Mouse (Mus musculus) hindbrain, embryonic 16.5 days (tissue): ENCODE measurements at regions not wholly inside any gene's neighbourhood (a gene's known extent, or its start where the extent isn't known, plus 50 kb on each side); places are given as distances from the start of the nearest gene placed in this dataset.

Source experiments
- ATAC-seq: fragments of 200-750 bp; cut with Nextera tagmentation; 2 replicates; pipeline ENCODE4 v1.8.0; 2017; ENCODE audit warnings: moderate TSS enrichment, moderate library complexity
- H3K27ac ChIP-seq: fragments of 300-500 bp; sonication (generic); 2 replicates; pipeline ENCODE4 v1.5.1; 2014; ENCODE audit warnings: low read depth, mild to moderate bottlenecking, control low read depth, low read length, moderate library complexity
- H3K27me3 ChIP-seq: fragments of 300-500 bp; sonication (generic); replicated peaks from 2 replicates; pipeline ENCODE4 v1.6.1; 2014; ENCODE audit warnings: low read length; ENCODE audit not compliant: control insufficient read depth, insufficient read depth
- H3K36me3 ChIP-seq: fragments of 300-500 bp; sonication (generic); 2 replicates; pipeline ENCODE4 v1.6.1; 2014; ENCODE audit warnings: mild to moderate bottlenecking, low read length, moderate library complexity, mixed read lengths; ENCODE audit not compliant: control insufficient read depth, insufficient read depth
- H3K4me1 ChIP-seq: fragments of 300-500 bp; sonication (generic); 2 replicates; pipeline ENCODE4 v1.6.1; 2014; ENCODE audit warnings: low read depth, low read length; ENCODE audit not compliant: control insufficient read depth, insufficient read depth
- H3K4me2 ChIP-seq: fragments of 300-500 bp; sonication (generic); 2 replicates; pipeline ENCODE4 v1.6.1; 2014; ENCODE audit warnings: mild to moderate bottlenecking, low read length, control low read depth, moderate library complexity
- H3K4me3 ChIP-seq: fragments of 300-500 bp; sonication (generic); 2 replicates; pipeline ENCODE4 v1.5.1; 2014; ENCODE audit warnings: mild to moderate bottlenecking, low read length, control low read depth, moderate library complexity
- H3K9ac ChIP-seq: fragments of 300-500 bp; sonication (generic); 2 replicates; pipeline ENCODE4 v1.6.1; 2014; ENCODE audit warnings: low read depth, mild to moderate bottlenecking, control low read depth, low read length, moderate library complexity
- H3K9me3 ChIP-seq: fragments of 300-500 bp; sonication (generic); 2 replicates; pipeline ENCODE4 v1.6.1; 2014; ENCODE audit warnings: mild to moderate bottlenecking, low read length, moderate library complexity; ENCODE audit not compliant: control insufficient read depth
- WGBS: fragments of 180-500 bp; shearing (Covaris S2); extraction: QIAGEN DNeasy Blood & Tissue Kit; methylation state at CpG from one replicate; pipeline ENCODE4 v1.1.7; 2014; 5-methylcytosine and 5-hydroxymethylcytosine counted together

DNA sequence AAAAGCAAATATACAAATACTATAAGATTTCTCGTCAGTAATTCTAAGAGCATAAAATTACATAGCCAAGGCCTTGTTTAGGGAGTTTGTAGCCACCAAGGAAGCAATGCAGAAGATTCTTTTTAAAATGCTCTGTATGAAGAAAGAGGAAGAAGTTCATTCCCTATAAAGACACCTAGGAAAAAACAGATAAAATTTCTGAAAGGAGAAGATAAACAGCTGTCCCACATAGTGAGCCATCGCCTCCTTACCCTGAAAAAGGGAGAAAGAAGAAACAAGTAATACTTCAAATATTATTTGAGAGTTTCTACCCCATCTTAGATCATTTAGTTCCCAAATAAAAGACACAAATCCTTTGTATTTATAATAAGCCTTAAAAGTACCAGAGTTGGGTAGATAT, 190.3 kb upstream of the Mad2l1 start:
- Histone ChIP-seq H3K9ac (no peak overlapping the region), H3K27ac (no peak overlapping the region), H3K4me1 (no peaks in the 10 kb centered on the region), H3K27me3 (no peaks in the 10 kb centered on the region), H3K9me3 (no peaks in the 10 kb centered on the region), H3K4me2 (no peak overlapping the region), H3K4me3 (no peak overlapping the region), H3K36me3 (no peaks in the 10 kb centered on the region)
- no peak for ATAC-seq
- 88% methylated on average over 2 of the region's 2 CpGs for WGBS

DNA sequence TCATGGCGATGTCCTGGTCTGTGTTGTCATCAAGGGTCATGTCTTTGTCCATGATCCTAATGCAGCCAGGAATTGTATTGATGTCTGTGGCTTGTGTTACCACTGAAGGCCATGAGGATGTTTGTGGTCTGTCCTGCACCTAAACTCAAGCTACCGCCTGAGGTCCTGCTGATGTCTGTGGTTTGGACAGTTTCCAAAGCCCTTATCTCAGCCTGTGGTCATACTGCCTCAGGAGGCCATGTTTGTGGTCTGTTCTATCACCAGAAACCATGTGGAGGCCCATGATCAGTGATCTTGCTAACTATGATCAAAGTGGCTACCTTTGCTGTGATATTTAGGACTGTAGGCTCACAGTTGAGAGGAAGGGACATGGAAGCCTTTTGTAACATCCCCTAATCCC, 187.8 kb upstream of the Mad2l1 start:
- ATAC-seq = no peak
- 93% methylated on average over 2 of the region's 2 CpGs for WGBS

DNA sequence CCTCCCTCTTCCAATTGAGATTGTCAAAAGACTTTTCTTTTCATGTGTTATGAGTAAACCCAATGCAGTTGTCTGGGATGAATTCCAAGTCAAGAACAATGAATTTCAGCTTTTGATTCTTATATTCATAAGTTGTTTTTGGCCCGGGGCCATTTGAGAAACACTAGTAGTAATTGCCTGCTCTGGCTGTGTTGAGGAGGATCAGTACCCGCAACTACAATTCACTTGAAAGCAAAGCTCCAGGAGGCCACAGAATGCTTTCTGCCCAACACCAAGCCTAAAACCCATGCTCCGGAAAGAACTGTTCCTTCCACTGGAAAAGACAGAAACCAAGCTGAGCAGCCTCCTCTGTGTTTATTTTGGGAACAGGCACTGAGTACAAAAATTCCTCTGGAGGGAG, 174.1 kb upstream of the Mad2l1 start:
- H3K4me2 ChIP-seq = no peak overlapping the region
- no peak overlapping the region for H3K9ac ChIP-seq
- no peaks in the 10 kb centered on the region for H3K36me3 ChIP-seq
- H3K27ac ChIP-seq = no peak overlapping the region
- no peak; the same call in 1 of the 2 replicates for ATAC-seq
- no peak overlapping the region for H3K4me3 ChIP-seq
- H3K4me1 ChIP-seq = no peaks in the 10 kb centered on the region
- H3K27me3 ChIP-seq = no peaks in the 10 kb centered on the region
- WGBS = 49% methylated on average over 3 of the region's 3 CpGs
- no peaks in the 10 kb centered on the region for H3K9me3 ChIP-seq

More for the DNA sequence above, 187.8 kb upstream of the Mad2l1 start:
- Histone ChIP-seq H3K27me3 (no peaks in the 10 kb centered on the region), H3K9me3 (no peaks in the 10 kb centered on the region), H3K4me3 (no peak overlapping the region), H3K36me3 (no peaks in the 10 kb centered on the region), H3K9ac (no peak overlapping the region), H3K4me1 (no peaks in the 10 kb centered on the region), H3K4me2 (no peak overlapping the region), H3K27ac (no peak overlapping the region)

DNA sequence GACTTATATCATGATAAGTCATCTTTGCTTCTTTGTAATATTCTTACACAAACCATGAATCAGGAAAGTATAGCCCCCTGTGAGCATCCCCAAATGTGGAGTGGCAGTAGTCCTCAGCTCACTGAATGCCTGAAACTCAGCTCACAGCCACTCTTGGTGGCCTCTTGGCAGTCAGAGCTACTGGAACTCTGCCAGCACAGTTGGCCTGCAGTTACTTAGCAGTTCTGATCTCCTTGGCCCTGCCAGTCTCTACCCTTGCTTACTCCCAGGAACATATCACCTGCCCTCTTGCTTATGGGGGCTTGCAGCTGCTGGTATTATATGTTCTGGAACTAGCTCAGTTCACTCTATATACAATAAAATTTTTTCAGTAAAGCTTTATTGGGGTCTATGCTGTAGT, 167.9 kb upstream of the Mad2l1 start:
- H3K4me1 ChIP-seq = no peaks in the 10 kb centered on the region
- H3K9me3 ChIP-seq = no peaks in the 10 kb centered on the region
- H3K4me3 ChIP-seq = no peak overlapping the region
- no peak overlapping the region for H3K27ac ChIP-seq
- H3K36me3 ChIP-seq = no peaks in the 10 kb centered on the region
- no peak overlapping the region for H3K9ac ChIP-seq
- no peak overlapping the region for H3K4me2 ChIP-seq
- peak; percentile 90 for ATAC-seq
- no peaks in the 10 kb centered on the region for H3K27me3 ChIP-seq

DNA sequence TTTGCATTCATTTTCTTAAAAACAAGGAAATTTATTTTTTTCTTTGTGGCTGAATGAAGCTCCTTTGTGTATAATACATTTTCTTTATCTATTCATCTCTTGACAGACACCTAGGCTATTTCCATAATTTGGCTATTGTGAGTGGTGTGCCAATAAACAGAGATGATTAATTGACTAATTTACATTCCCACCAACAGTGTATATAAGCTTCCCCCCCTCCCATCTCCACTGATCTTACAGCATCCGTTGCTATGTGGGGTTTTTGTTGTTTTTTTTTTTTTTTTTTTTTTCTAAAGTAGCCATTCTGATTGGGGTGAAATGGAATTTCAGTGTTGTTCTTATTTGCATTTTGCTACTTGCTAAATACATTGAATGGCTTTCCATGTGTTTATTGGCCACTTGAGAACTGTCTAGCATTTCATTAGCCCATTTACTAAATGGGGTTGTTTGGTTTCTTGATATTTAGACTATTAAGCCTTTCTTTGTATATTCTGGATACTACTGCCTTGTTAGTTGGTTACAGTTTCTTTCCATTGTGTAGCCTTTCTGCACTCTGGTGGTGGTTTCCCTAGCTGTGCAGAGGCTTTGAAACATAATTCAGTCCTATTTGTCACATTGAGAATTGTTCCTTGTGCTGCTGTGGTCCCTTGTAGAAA, 153.8 kb upstream of the Mad2l1 start:
- no peaks in the 10 kb centered on the region for H3K9me3 ChIP-seq
- H3K36me3 ChIP-seq = no peaks in the 10 kb centered on the region
- no peaks in the 10 kb centered on the region for H3K4me1 ChIP-seq
- no peak overlapping the region for H3K27ac ChIP-seq
- no peak overlapping the region for H3K4me3 ChIP-seq
- WGBS = 18% methylated on average over 1 of the region's 1 CpGs
- no peak for ATAC-seq
- H3K9ac ChIP-seq = no peak overlapping the region
- H3K27me3 ChIP-seq = no peaks in the 10 kb centered on the region
- no peak overlapping the region for H3K4me2 ChIP-seq

DNA sequence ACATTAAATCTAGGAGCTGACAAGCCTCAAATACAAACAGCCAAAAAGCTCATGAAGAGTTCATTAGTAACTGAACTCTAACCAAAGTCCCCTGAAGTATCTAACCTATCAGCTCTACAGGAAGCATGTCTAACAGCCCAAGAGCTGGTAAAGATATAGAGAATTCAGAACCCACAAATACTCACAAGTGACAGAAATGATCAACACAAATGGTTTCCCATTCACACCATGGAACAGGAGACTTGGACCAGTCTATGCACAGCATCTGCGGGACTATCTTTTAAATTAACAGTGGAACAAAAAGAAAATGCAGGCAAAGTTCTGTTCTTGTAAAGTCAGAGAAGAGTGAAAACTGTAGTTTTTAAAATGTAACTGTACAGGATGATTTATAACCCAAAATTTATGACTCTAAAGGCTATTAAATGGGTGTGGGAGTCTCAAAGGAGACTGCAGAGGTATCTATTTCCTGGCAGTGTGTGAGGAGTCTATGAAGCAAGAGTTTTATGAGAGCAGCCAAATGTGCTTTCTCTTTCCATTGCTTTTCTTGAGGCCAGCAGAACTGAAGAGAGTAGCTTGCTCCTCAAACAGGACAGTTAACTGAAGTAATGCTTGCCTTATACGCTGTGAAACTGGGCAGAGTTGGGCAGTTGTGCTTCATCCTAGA, 152.7 kb upstream of the Mad2l1 start:
- whole genome bisulfite sequencing = 97% methylated on average over 2 of the region's 2 CpGs
- H3K4me3 ChIP-seq = no peak overlapping the region
- H3K4me1 ChIP-seq = no peaks in the 10 kb centered on the region
- no peak overlapping the region for H3K4me2 ChIP-seq
- no peak overlapping the region for H3K9ac ChIP-seq
- no peaks in the 10 kb centered on the region for H3K36me3 ChIP-seq
- no peaks in the 10 kb centered on the region for H3K9me3 ChIP-seq
- H3K27ac ChIP-seq = no peak overlapping the region
- no peaks in the 10 kb centered on the region for H3K27me3 ChIP-seq
- no peak for ATAC-seq

DNA sequence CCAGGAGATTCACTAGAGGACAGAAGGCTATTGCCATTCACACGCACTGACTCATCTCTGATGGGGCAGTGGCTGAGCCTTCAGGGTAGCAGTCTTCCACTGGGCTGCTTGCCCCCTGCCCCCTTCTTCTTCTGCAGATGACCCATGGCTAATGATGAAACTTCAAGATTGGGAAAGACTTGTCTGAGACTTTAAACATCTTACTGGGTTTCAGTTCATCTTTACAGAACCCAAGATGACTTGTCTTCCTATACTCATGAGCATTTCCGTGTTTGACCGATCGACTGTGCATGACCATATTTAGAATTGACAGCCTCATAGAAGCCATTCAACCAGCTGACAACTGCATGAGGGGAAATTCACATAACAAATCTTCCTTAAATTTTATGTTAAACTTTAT, 140.0 kb upstream of the Mad2l1 start:
- no peaks in the 10 kb centered on the region for H3K4me1 ChIP-seq
- no peaks in the 10 kb centered on the region for H3K36me3 ChIP-seq
- no peak overlapping the region for H3K9ac ChIP-seq
- no peak overlapping the region for H3K4me3 ChIP-seq
- H3K4me2 ChIP-seq = no peak overlapping the region
- H3K27ac ChIP-seq = no peak overlapping the region
- no peaks in the 10 kb centered on the region for H3K27me3 ChIP-seq
- no peaks in the 10 kb centered on the region for H3K9me3 ChIP-seq
- no peak for ATAC-seq
- WGBS = 91% methylated on average over 4 of the region's 4 CpGs

DNA sequence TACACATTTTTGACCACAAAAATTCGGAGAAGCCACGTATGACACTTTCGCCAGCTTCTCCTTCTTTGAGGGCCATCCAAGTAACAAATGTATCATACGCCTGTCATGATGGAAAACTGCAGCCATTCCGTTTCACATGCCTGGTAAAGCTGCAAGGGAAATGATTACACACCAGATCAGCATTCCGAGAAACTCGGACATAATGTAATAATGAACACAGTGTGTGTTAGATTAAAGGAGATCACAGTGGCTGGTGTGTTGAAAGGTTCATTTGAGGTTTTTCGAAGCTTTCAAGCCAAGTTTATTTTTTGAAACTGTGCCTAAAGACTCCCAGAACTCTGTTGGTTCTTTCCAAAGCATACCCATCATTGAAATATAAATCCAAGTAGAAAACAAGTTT, 137.8 kb upstream of the Mad2l1 start:
- ATAC-seq = no peak
- 79% methylated on average over 8 of the region's 8 CpGs for WGBS
- H3K4me1 ChIP-seq = peaks cover 2% of the 10 kb centered on the region; the same call in 1 of the 2 replicates
- H3K4me2 ChIP-seq = no peak overlapping the region
- H3K9me3 ChIP-seq = no peaks in the 10 kb centered on the region
- no peaks in the 10 kb centered on the region for H3K27me3 ChIP-seq
- H3K9ac ChIP-seq = no peak overlapping the region
- no peaks in the 10 kb centered on the region for H3K36me3 ChIP-seq
- H3K27ac ChIP-seq = no peak overlapping the region
- no peak overlapping the region for H3K4me3 ChIP-seq

DNA sequence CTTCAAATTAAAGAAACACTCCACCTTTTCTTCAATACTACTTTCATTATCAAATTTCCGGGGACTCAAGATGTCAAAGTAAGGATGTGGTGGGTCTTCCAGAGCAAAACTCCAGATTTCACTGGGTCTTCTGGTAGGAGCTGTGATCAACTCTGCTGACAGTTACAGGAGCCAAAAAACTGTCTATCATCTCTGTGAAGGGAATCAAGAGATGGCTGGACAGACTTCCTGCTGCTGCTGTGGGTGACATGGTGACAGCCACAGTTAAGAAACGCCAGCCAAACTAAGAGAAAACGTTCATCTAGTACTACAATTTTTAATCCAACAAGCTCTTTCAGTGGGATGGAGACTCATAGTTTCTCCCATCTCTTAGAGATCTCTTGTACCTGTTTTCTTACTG, 136.5 kb upstream of the Mad2l1 start:
- ATAC-seq = 0 out of 2 replicates have a peak, but pooled peaks have one; percentile 31
- H3K36me3 ChIP-seq = no peaks in the 10 kb centered on the region
- H3K4me1 ChIP-seq = peaks cover 2% of the 10 kb centered on the region; the same call in 1 of the 2 replicates
- H3K9me3 ChIP-seq = no peaks in the 10 kb centered on the region
- H3K27ac ChIP-seq = no peak overlapping the region
- no peaks in the 10 kb centered on the region for H3K27me3 ChIP-seq
- H3K4me2 ChIP-seq = no peak overlapping the region
- H3K9ac ChIP-seq = no peak overlapping the region
- whole genome bisulfite sequencing = 34% methylated on average over 3 of the region's 3 CpGs
- no peak overlapping the region for H3K4me3 ChIP-seq
